In genomic region chr13:70003591-70003990, GRCm38 (mm10) we compare ENCODE assay signal across 21 mouse cellular contexts.
DNase-seq lines count a peak whose midpoint lies in the region; ATAC-seq and TF ChIP-seq lines count a peak whose summit lies in the region.
"Had no signal": no experiment of that assay in that cellular context is flagged by ENCODE, and none has a peak within 500 bp of the region (broad histone marks: within the 10 kb centered on the region; RNA-seq: fewer than 3 reads in every experiment).

No protein-coding gene starts in this region.

- H3K4me2 ChIP-seq in lung, postnatal 0 days (replicated peaks; ENCODE audit: low read depth, low read length), result no peak overlapping the region
- H3K4me2 ChIP-seq: embryonic facial prominence, embryonic 13.5 days; forebrain, embryonic 15.5 days; heart, embryonic 15.5 days; liver, embryonic 15.5 days had no signal

- no peaks in the 10 kb centered on the region for H3K36me3 ChIP-seq in lung, postnatal 0 days (ENCODE audit: insufficient read depth, low read length)
- H3K36me3 ChIP-seq: embryonic facial prominence, embryonic 13.5 days; forebrain, embryonic 15.5 days; heart, embryonic 15.5 days; liver, embryonic 15.5 days had no signal

- TF ChIP-seq EP300 in lung, postnatal 0 days (IDR thresholded peaks at IDR 0.05), result no peak

- no peak overlapping the region for H3K9ac ChIP-seq in lung, postnatal 0 days (replicated peaks; ENCODE audit: low read depth)
- H3K9ac ChIP-seq: embryonic facial prominence, embryonic 13.5 days; forebrain, embryonic 15.5 days; heart, embryonic 15.5 days; liver, embryonic 15.5 days had no signal

- H3K27me3 ChIP-seq in lung, postnatal 0 days (replicated peaks; ENCODE audit: insufficient read depth, low read length), result no peaks in the 10 kb centered on the region
- H3K27me3 ChIP-seq: embryonic facial prominence, embryonic 13.5 days; forebrain, embryonic 15.5 days; heart, embryonic 15.5 days; liver, embryonic 15.5 days; megakaryocyte, embryonic 14.5 days had no signal

- WGBS in lung, postnatal 0 days, result 72% methylated on average over 15 of the region's 15 CpGs

- no peaks in the 10 kb centered on the region for H3K4me1 ChIP-seq in lung, postnatal 0 days (ENCODE audit: insufficient read depth, low read depth, low read length)
- H3K4me1 ChIP-seq: embryonic facial prominence, embryonic 13.5 days; forebrain, embryonic 15.5 days; heart, embryonic 15.5 days; liver, embryonic 15.5 days; megakaryocyte, embryonic 14.5 days had no signal

- no peak overlapping the region for H3K27ac ChIP-seq in lung, postnatal 0 days (ENCODE audit: low read length)
- H3K27ac ChIP-seq: embryonic facial prominence, embryonic 13.5 days; forebrain, embryonic 15.5 days; heart, embryonic 15.5 days; liver, embryonic 15.5 days had no signal

- no peak overlapping the region for H3K4me3 ChIP-seq in lung, postnatal 0 days (ENCODE audit: low read depth, low read length)
- H3K4me3 ChIP-seq: embryonic facial prominence, embryonic 13.5 days; forebrain, embryonic 15.5 days; heart, embryonic 15.5 days; liver, embryonic 15.5 days; megakaryocyte, embryonic 14.5 days; myocyte had no signal

- peak; percentile 10 for DNase-seq in lung, postnatal 14 days
- DNase-seq in lung, postnatal 0 days (ENCODE audit: low spot score), result no peak
- peak; percentile 64 for DNase-seq in urinary bladder, postnatal 14 days (ENCODE audit: low spot score)
- DNase-seq in urinary bladder, postnatal 10 days (ENCODE audit: low spot score), result no peak
- peak; percentile 34 for DNase-seq in brain, adult 2 months (ENCODE audit: low read depth, low spot score)
- DNase-seq in thymus, postnatal 10 days (ENCODE audit: low spot score in 2 of 2), result no peak
- DNase-seq in embryo, embryonic 10 days (ENCODE audit: low spot score), result no peak
- DNase-seq: cerebellum, adult 9-10 months; gastrocnemius, postnatal 14 days; kidney, postnatal 36 days; layer of hippocampus, adult 9-11 months; midbrain, embryonic 14.5 days; thymus, postnatal 14 days had no signal

- no peak for ATAC-seq in lung, postnatal 0 days
- ATAC-seq: forebrain, embryonic 15.5 days; hindbrain, embryonic 16.5 days; intestine, embryonic 16.5 days had no signal

- H3K9me3 ChIP-seq in lung, postnatal 0 days (ENCODE audit: low read length), result no peaks in the 10 kb centered on the region
- H3K9me3 ChIP-seq: embryonic facial prominence, embryonic 13.5 days; forebrain, embryonic 15.5 days; heart, embryonic 15.5 days; liver, embryonic 15.5 days had no signal

- no peak for TF ChIP-seq CTCF in lung, postnatal 0 days (IDR thresholded peaks at IDR 0.05)

Comparison
In these comparisons a context has a peak if more than half of its experiments do, and no peak if none do; other contexts are left out.
1. DNase-seq: peak in lung, postnatal 14 days (single experiment), urinary bladder, postnatal 14 days (single experiment) and brain, adult 2 months (single experiment); none in lung, postnatal 0 days (single experiment), urinary bladder, postnatal 10 days (single experiment), thymus, postnatal 10 days (0 of 2) and embryo, embryonic 10 days (single experiment).